Mouse (Mus musculus): Measurements from ENCODE around the gene P3h4. TPM values are rescaled to one million over a fixed set of nuclear protein-coding genes. Genes with fewer than 3 reads are reported as not detected.

P3h4 gene
- 69.7 and 78.3 TPM in 2 replicates for polyA plus RNA-seq (2016; fragmentation: Nextera tagmentation; extraction: Ambion mirVana)

- WGBS, result 1% methylated on average over 91 of the region's 93 CpGs
- ATAC-seq (ENCODE audit: insufficient number of reproducible peaks, low FRiP score), result peak; percentile 92
- peak within 1 kb of the TSS; percentile 76 for H3K4me3 ChIP-seq
- peak within 1 kb of the TSS; percentile 82 for H3K4me2 ChIP-seq
- peak within 1 kb of the TSS; percentile 94 for H3K27ac ChIP-seq (ENCODE audit: poor library complexity, severe bottlenecking)
- no peaks in the 10 kb centered on the region for H3K27me3 ChIP-seq (replicated peaks)
- H3K9ac ChIP-seq, result peak within 1 kb of the TSS; percentile 90
- no peaks in the 10 kb centered on the region for H3K9me3 ChIP-seq (replicated peaks)
- peaks cover 25% of the 10 kb centered on the region for H3K36me3 ChIP-seq
- H3K4me1 ChIP-seq (replicated peaks), result peaks cover 42% of the 10 kb centered on the region
Observed at GRCm38 (mm10) chr11:100414021-100414913, at the start of gene P3h4. Gene P3h4 (minus strand): TSS chr11:100414836.

GRCm38 (mm10) chr11:100462699-100463098, 48.1 kb upstream of the P3h4 start:
- H3K36me3 ChIP-seq, result peaks cover 41% of the 10 kb centered on the region
- H3K9ac ChIP-seq, result no peak overlapping the region
- ATAC-seq (ENCODE audit: insufficient number of reproducible peaks, low FRiP score), result no peak
- no peak overlapping the region for H3K4me2 ChIP-seq
- H3K27me3 ChIP-seq (replicated peaks), result no peaks in the 10 kb centered on the region
- H3K27ac ChIP-seq (ENCODE audit: poor library complexity, severe bottlenecking), result no peak overlapping the region
- H3K4me1 ChIP-seq (replicated peaks), result peaks cover 5% of the 10 kb centered on the region
- H3K4me3 ChIP-seq, result no peak overlapping the region
- 88% methylated on average over 10 of the region's 10 CpGs for WGBS
- no peaks in the 10 kb centered on the region for H3K9me3 ChIP-seq (replicated peaks)

- Histone ChIP-seq H3K4me3 (no peak overlapping the region), H3K4me2 (no peak overlapping the region), H3K9me3 (replicated peaks) (no peaks in the 10 kb centered on the region), H3K9ac (no peak overlapping the region), H3K4me1 (replicated peaks) (no peaks in the 10 kb centered on the region), H3K27ac (ENCODE audit: poor library complexity, severe bottlenecking) (no peak overlapping the region), H3K27me3 (replicated peaks) (no peaks in the 10 kb centered on the region), H3K36me3 (peaks cover 38% of the 10 kb centered on the region)
- 89% methylated on average over 5 of the region's 5 CpGs for WGBS
- no peak for ATAC-seq (ENCODE audit: insufficient number of reproducible peaks, low FRiP score)
Observed at GRCm38 (mm10) chr11:100457711-100458110, 43.1 kb upstream of the P3h4 start.

- no peaks in the 10 kb centered on the region for H3K4me1 ChIP-seq (replicated peaks)
- no peaks in the 10 kb centered on the region for H3K27me3 ChIP-seq (replicated peaks)
- H3K4me2 ChIP-seq, result no peak overlapping the region
- WGBS, result 71% methylated on average over 4 of the region's 4 CpGs
- no peak overlapping the region for H3K9ac ChIP-seq
- no peaks in the 10 kb centered on the region for H3K9me3 ChIP-seq (replicated peaks)
- ATAC-seq (ENCODE audit: insufficient number of reproducible peaks, low FRiP score), result no peak
- H3K27ac ChIP-seq (ENCODE audit: poor library complexity, severe bottlenecking), result no peak overlapping the region
- H3K4me3 ChIP-seq, result no peak overlapping the region
- H3K36me3 ChIP-seq, result peaks cover 34% of the 10 kb centered on the region
Observed at GRCm38 (mm10) chr11:100457247-100457646, 42.6 kb upstream of the P3h4 start.

GRCm38 (mm10) chr11:100442625-100443024, 28.0 kb upstream of the P3h4 start:
- Histone ChIP-seq H3K4me3 (no peak overlapping the region), H3K27ac (ENCODE audit: poor library complexity, severe bottlenecking) (no peak overlapping the region), H3K36me3 (peaks cover 16% of the 10 kb centered on the region), H3K9me3 (replicated peaks) (no peaks in the 10 kb centered on the region), H3K9ac (no peak overlapping the region), H3K4me1 (replicated peaks) (peaks cover 13% of the 10 kb centered on the region), H3K4me2 (no peak overlapping the region), H3K27me3 (replicated peaks) (no peaks in the 10 kb centered on the region)
- 86% methylated on average over 6 of the region's 6 CpGs for WGBS
- no peak for ATAC-seq (ENCODE audit: insufficient number of reproducible peaks, low FRiP score)

- H3K9ac ChIP-seq, result peak within 1 kb of the TSS; percentile 93
- H3K9me3 ChIP-seq (replicated peaks), result no peaks in the 10 kb centered on the region
- H3K4me2 ChIP-seq, result peak within 1 kb of the TSS; percentile 80
- no peaks in the 10 kb centered on the region for H3K27me3 ChIP-seq (replicated peaks)
- WGBS, result 83% methylated on average over 8 of the region's 8 CpGs
- no peak for ATAC-seq (ENCODE audit: insufficient number of reproducible peaks, low FRiP score)
- H3K4me3 ChIP-seq, result peak within 1 kb of the TSS; percentile 73
- H3K4me1 ChIP-seq (replicated peaks), result peaks cover 13% of the 10 kb centered on the region
- H3K36me3 ChIP-seq, result peaks cover 24% of the 10 kb centered on the region
- peak within 1 kb of the TSS; percentile 20; the same call in 1 of the 2 replicates for H3K27ac ChIP-seq (ENCODE audit: poor library complexity, severe bottlenecking)
Observed at GRCm38 (mm10) chr11:100441797-100442196, 27.2 kb upstream of the P3h4 start, which contains the start of the genes Nt5c3b and Klhl10. Gene Nt5c3b (minus strand): TSS chr11:100441808. Gene Klhl10 (plus strand): TSS chr11:100441917.

- Histone ChIP-seq H3K27me3 (replicated peaks) (no peaks in the 10 kb centered on the region), H3K9me3 (replicated peaks) (no peaks in the 10 kb centered on the region), H3K27ac (ENCODE audit: poor library complexity, severe bottlenecking) (peak overlapping the region; percentile 20; the same call in 1 of the 2 replicates), H3K4me1 (replicated peaks) (peaks cover 13% of the 10 kb centered on the region), H3K9ac (peak overlapping the region; percentile 93), H3K4me2 (peak overlapping the region; percentile 80), H3K4me3 (peak overlapping the region; percentile 73), H3K36me3 (peaks cover 33% of the 10 kb centered on the region)
- ATAC-seq (ENCODE audit: insufficient number of reproducible peaks, low FRiP score), result peak; percentile 94
- WGBS, result 2% methylated on average over 52 of the region's 52 CpGs
Observed at GRCm38 (mm10) chr11:100440691-100441522, 26.3 kb upstream of the P3h4 start.

GRCm38 (mm10) chr11:100437901-100438300, 23.3 kb upstream of the P3h4 start:
- H3K27me3 ChIP-seq (replicated peaks), result no peaks in the 10 kb centered on the region
- WGBS, result 83% methylated on average over 1 of the region's 1 CpGs
- no peaks in the 10 kb centered on the region for H3K9me3 ChIP-seq (replicated peaks)
- H3K4me2 ChIP-seq, result no peak overlapping the region
- H3K4me1 ChIP-seq (replicated peaks), result peaks cover 13% of the 10 kb centered on the region
- ATAC-seq (ENCODE audit: insufficient number of reproducible peaks, low FRiP score), result no peak
- H3K9ac ChIP-seq, result no peak overlapping the region
- H3K4me3 ChIP-seq, result no peak overlapping the region
- no peak overlapping the region for H3K27ac ChIP-seq (ENCODE audit: poor library complexity, severe bottlenecking)
- peaks cover 60% of the 10 kb centered on the region for H3K36me3 ChIP-seq

GRCm38 (mm10) chr11:100435678-100436246, 21.1 kb upstream of the P3h4 start:
- no peak for ATAC-seq (ENCODE audit: insufficient number of reproducible peaks, low FRiP score)

GRCm38 (mm10) chr11:100432002-100432401, 17.4 kb upstream of the P3h4 start:
- H3K27me3 ChIP-seq (replicated peaks), result no peaks in the 10 kb centered on the region
- no peak overlapping the region for H3K9ac ChIP-seq
- peaks cover 46% of the 10 kb centered on the region for H3K4me1 ChIP-seq (replicated peaks)
- no peak for ATAC-seq (ENCODE audit: insufficient number of reproducible peaks, low FRiP score)
- 0 out of 2 replicates have a peak overlapping the region, but pooled peaks have one; percentile 1 for H3K27ac ChIP-seq (ENCODE audit: poor library complexity, severe bottlenecking)
- H3K36me3 ChIP-seq, result peaks cover 60% of the 10 kb centered on the region
- 63% methylated on average over 5 of the region's 5 CpGs for WGBS
- H3K9me3 ChIP-seq (replicated peaks), result no peaks in the 10 kb centered on the region
- H3K4me3 ChIP-seq, result no peak overlapping the region
- no peak overlapping the region for H3K4me2 ChIP-seq

More at GRCm38 (mm10) chr11:100435678-100436246, 21.1 kb upstream of the P3h4 start:
- Histone ChIP-seq H3K27me3 (replicated peaks) (no peaks in the 10 kb centered on the region), H3K36me3 (peaks cover 67% of the 10 kb centered on the region), H3K27ac (ENCODE audit: poor library complexity, severe bottlenecking) (no peak overlapping the region), H3K9ac (no peak overlapping the region), H3K4me2 (no peak overlapping the region), H3K4me1 (replicated peaks) (peaks cover 27% of the 10 kb centered on the region), H3K4me3 (no peak overlapping the region), H3K9me3 (replicated peaks) (no peaks in the 10 kb centered on the region)
- WGBS, result 80% methylated on average over 9 of the region's 9 CpGs
